Mouse (Mus musculus) megakaryocyte, embryonic 14.5 days (primary cell): Measurements from ENCODE around the gene Gpx5.

ENCODE experiments used
- FLI1 ChIP-seq: IDR thresholded peaks from 2 replicates; pipeline ENCODE4 v1.6.1; 2012; ENCODE audit warnings: low read length, inconsistent platforms, mixed read lengths
- GATA1 ChIP-seq: IDR thresholded peaks from 3 replicates; pipeline ENCODE4 v1.6.1; 2012; ENCODE audit warnings: mixed read lengths, low read length, inconsistent platforms, borderline replicate concordance

DNA sequence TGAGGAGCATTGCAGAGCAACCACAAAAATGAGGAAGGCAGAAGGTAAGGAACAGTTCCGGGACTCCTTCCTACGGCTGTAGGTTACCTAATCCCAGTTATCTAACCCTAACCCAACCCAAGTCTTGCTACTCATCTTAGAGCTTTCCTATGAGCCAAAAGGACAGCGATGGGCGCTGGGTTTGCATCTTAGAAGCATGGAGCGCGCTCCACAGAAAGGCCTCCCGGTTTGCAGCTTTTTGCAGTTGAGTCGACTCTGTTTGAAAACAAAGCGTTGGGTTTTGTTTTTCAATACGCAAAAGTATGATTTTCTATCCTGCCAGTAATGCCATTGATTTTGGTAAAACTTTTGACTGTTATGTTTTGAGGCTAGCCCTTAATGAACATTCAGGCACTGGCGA lies 28.6 kb downstream of the Gpx5 start:
- TF ChIP-seq GATA1 (no peak), FLI1 (no peak)
